Mouse (Mus musculus): ENCODE results near the gene Bst1. TPM values are rescaled to one million over a fixed set of nuclear protein-coding genes. Genes with fewer than 3 reads are reported as not detected.

The Bst1 gene
- polyA plus RNA-seq, 1 experiment from 2014 or later: 0.36 TPM

DNA sequence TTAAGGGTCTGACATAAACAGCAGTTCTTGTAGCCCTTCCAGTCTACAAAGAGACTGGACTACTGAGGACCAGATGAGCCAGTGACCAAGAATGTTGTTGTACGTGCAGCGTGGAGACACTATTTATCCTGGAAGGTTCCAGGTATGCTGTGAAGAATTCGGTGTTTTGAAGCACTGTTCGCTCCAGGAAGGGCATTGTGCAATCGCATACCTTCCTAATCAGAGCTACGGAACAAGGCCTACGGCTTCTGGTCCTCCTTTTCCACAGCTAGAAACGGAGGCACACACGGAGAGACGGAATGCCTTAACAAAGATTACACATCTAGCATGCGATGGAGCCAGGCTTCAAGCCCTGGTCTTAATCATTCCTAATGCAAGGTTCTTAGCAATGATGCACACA, 2.1 kb downstream of the Bst1 start:
- ATAC-seq (ENCODE audit: insufficient number of reproducible peaks, insufficient read depth, low FRiP score, low TSS enrichment): no peak
- H3K36me3 ChIP-seq: no peaks in the 10 kb centered on the region
- WGBS: 86% methylated on average over 11 of the region's 11 CpGs
- H3K9me3 ChIP-seq: no peaks in the 10 kb centered on the region
- H3K27me3 ChIP-seq: no peaks in the 10 kb centered on the region
- H3K4me1 ChIP-seq: no peaks in the 10 kb centered on the region
- no peak overlapping the region for H3K9ac ChIP-seq
- H3K27ac ChIP-seq: no peak overlapping the region
- H3K4me3 ChIP-seq: no peak overlapping the region
- H3K4me2 ChIP-seq (replicated peaks): no peak overlapping the region

DNA sequence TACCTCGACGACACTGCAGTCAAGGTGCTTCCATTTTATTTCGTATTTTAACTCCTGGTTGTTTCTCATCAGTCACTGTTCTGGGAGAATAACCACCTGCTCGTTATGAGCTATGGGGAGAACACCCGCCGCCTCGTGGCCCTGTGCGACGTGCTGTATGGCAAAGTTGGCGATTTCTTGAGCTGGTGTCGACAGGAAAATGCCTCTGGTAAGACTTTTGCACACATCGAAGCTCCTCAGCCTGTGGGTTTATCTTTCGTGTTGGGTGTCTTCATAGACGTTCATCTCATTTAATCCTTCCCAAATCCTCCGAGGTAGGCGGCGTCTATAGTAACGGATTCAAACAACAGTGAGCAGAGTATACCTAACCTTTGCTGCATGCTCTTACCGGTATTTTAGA, 2.9 kb downstream of the Bst1 start, which contains the start of gene Fbxl5:
Fbxl5 (minus strand) TSS at position 101 of the 400 bp plus-strand sequence.
- Histone ChIP-seq H3K27me3 (no peaks in the 10 kb centered on the region), H3K4me3 (no peak within 1 kb of the TSS), H3K36me3 (no peaks in the 10 kb centered on the region), H3K9ac (no peak within 1 kb of the TSS), H3K4me1 (no peaks in the 10 kb centered on the region), H3K9me3 (no peaks in the 10 kb centered on the region), H3K4me2 (replicated peaks) (no peak within 1 kb of the TSS), H3K27ac (no peak within 1 kb of the TSS)
- no peak for ATAC-seq (ENCODE audit: insufficient number of reproducible peaks, insufficient read depth, low FRiP score, low TSS enrichment)
- 85% methylated on average over 19 of the region's 19 CpGs for WGBS

GRCm38 (mm10) chr5:43822199-43822598, 3.5 kb downstream of the Bst1 start:
- Histone ChIP-seq H3K4me2 (replicated peaks) (no peak overlapping the region), H3K4me1 (no peaks in the 10 kb centered on the region), H3K27ac (no peak overlapping the region), H3K36me3 (no peaks in the 10 kb centered on the region), H3K4me3 (no peak overlapping the region), H3K27me3 (no peaks in the 10 kb centered on the region), H3K9ac (no peak overlapping the region), H3K9me3 (no peaks in the 10 kb centered on the region)
- ATAC-seq (ENCODE audit: insufficient number of reproducible peaks, insufficient read depth, low FRiP score, low TSS enrichment): no peak
- WGBS: 83% methylated on average over 8 of the region's 8 CpGs

DNA sequence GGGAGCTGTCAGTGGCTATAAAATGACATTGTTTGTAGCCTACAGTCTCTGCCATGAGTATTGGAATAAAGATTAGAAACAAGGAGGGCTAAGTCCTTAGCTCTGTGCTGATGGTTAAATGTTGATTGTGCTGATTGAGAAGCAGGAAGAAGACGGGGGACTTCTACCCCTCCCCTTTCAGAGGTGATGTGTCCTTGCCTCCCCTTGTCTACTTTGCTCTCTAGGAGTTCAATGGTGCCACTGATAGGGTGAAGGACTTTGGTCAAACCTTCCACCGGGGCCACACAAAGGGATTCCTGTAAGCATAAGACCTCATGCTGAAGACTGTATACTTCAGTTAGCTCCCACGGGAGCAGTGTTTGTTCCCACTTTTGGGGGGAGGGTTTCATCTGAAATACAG, 4.1 kb downstream of the Bst1 start:
- Histone ChIP-seq H3K27ac (no peak overlapping the region), H3K36me3 (no peaks in the 10 kb centered on the region), H3K9ac (no peak overlapping the region), H3K4me2 (replicated peaks) (no peak overlapping the region), H3K4me1 (no peaks in the 10 kb centered on the region), H3K4me3 (no peak overlapping the region), H3K27me3 (no peaks in the 10 kb centered on the region), H3K9me3 (no peaks in the 10 kb centered on the region)
- ATAC-seq (ENCODE audit: insufficient number of reproducible peaks, insufficient read depth, low FRiP score, low TSS enrichment): no peak
- 79% methylated on average over 3 of the region's 3 CpGs for WGBS

DNA sequence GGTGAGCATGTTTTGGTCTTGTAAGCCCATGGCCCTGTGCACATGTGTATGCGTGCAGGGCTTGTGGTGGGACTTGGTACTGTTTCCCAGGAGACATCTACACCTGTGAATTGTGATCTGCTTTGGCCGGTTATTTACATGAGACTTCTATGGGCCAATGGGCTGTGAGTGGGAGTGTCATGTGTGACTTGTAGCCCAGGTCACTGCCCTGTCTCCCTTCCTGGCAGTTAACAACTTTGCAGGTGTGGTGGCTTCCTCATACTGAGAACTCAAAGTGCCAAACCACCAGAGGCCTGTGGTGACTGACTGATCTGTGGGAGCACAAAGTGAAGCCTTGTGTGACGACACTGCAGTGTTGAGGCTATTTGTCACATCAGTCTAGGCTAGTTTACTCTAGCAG, 5.9 kb downstream of the Bst1 start:
- H3K27ac ChIP-seq: no peak overlapping the region
- H3K4me2 ChIP-seq (replicated peaks): no peak overlapping the region
- H3K4me3 ChIP-seq: no peak overlapping the region
- no peaks in the 10 kb centered on the region for H3K27me3 ChIP-seq
- no peaks in the 10 kb centered on the region for H3K4me1 ChIP-seq
- H3K9ac ChIP-seq: no peak overlapping the region
- ATAC-seq (ENCODE audit: insufficient number of reproducible peaks, insufficient read depth, low FRiP score, low TSS enrichment): no peak
- 88% methylated on average over 3 of the region's 3 CpGs for WGBS
- H3K9me3 ChIP-seq: no peaks in the 10 kb centered on the region
- H3K36me3 ChIP-seq: no peaks in the 10 kb centered on the region

- WGBS: 87% methylated on average over 2 of the region's 2 CpGs
- no peak for ATAC-seq (ENCODE audit: insufficient number of reproducible peaks, insufficient read depth, low FRiP score, low TSS enrichment)
- Histone ChIP-seq H3K4me2 (replicated peaks) (no peak overlapping the region), H3K27me3 (no peaks in the 10 kb centered on the region), H3K9me3 (no peaks in the 10 kb centered on the region), H3K36me3 (no peaks in the 10 kb centered on the region), H3K4me1 (no peaks in the 10 kb centered on the region), H3K4me3 (no peak overlapping the region), H3K27ac (no peak overlapping the region), H3K9ac (no peak overlapping the region)
Measured at GRCm38 (mm10) chr5:43826883-43827282, 8.2 kb downstream of the Bst1 start.

- H3K36me3 ChIP-seq: no peaks in the 10 kb centered on the region
- no peaks in the 10 kb centered on the region for H3K9me3 ChIP-seq
- H3K4me1 ChIP-seq: no peaks in the 10 kb centered on the region
- no peak for ATAC-seq (ENCODE audit: insufficient number of reproducible peaks, insufficient read depth, low FRiP score, low TSS enrichment)
- no peak overlapping the region for H3K4me3 ChIP-seq
- H3K27ac ChIP-seq: no peak overlapping the region
- 67% methylated on average over 9 of the region's 9 CpGs for WGBS
- H3K4me2 ChIP-seq (replicated peaks): no peak overlapping the region
- no peak overlapping the region for H3K9ac ChIP-seq
- no peaks in the 10 kb centered on the region for H3K27me3 ChIP-seq
Measured at GRCm38 (mm10) chr5:43827366-43827765, 8.7 kb downstream of the Bst1 start.

DNA sequence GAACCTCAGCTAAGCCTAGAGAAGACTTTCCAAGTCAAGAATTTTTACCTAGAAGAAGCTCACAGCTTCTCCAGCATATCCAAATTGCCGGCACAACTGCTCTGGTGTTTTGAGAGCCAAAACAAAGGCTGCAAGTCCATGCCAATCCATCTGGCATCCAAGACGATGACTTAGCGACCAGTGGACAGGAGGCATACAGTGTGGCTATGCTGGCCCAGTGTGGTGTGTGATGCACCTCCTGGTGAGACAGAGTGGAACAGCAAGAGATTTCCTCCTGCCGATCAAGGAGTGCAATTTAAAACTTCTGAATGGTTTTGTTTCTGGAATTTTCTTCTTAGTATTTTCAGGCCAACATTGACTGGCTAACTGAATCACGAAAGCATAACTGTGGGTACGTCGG, 17.9 kb downstream of the Bst1 start:
- Histone ChIP-seq H3K27ac (no peak overlapping the region), H3K4me3 (no peak overlapping the region), H3K4me2 (replicated peaks) (no peak overlapping the region), H3K27me3 (no peaks in the 10 kb centered on the region), H3K9me3 (no peaks in the 10 kb centered on the region), H3K4me1 (no peaks in the 10 kb centered on the region), H3K36me3 (no peaks in the 10 kb centered on the region), H3K9ac (no peak overlapping the region)
- WGBS: 95% methylated on average over 7 of the region's 7 CpGs
- ATAC-seq (ENCODE audit: insufficient number of reproducible peaks, insufficient read depth, low FRiP score, low TSS enrichment): no peak

DNA sequence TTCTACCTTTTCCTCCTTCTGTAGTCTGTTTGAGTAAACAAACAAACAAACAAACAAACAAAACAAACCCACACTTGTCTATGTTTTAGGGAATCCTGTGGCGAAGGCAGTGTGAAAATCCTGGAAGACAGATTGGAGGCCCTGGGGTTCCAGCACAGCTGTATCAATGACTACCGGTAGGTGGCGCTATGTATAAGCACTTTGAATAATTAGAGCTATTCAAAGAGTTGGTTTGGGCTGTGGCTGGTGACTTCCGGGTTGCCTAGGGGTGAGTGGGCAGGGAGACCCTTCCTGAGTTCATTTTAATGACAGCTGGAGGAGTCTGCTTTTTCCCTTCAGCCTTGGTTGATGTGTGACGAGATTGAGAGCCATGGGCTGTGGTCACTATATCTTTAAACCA, 18.7 kb downstream of the Bst1 start:
- Histone ChIP-seq H3K4me1 (no peaks in the 10 kb centered on the region), H3K4me3 (no peak overlapping the region), H3K27me3 (no peaks in the 10 kb centered on the region), H3K9ac (no peak overlapping the region), H3K36me3 (no peaks in the 10 kb centered on the region), H3K9me3 (no peaks in the 10 kb centered on the region), H3K27ac (no peak overlapping the region), H3K4me2 (replicated peaks) (no peak overlapping the region)
- no peak for ATAC-seq (ENCODE audit: insufficient number of reproducible peaks, insufficient read depth, low FRiP score, low TSS enrichment)
- 50% methylated on average over 5 of the region's 5 CpGs for WGBS

- Histone ChIP-seq H3K4me1 (0 out of 2 replicates have a peak, but pooled peaks cover 5% of the 10 kb centered on the region), H3K27me3 (no peaks in the 10 kb centered on the region), H3K4me3 (no peak overlapping the region), H3K4me2 (replicated peaks) (no peak overlapping the region), H3K36me3 (no peaks in the 10 kb centered on the region), H3K9me3 (peaks cover 5% of the 10 kb centered on the region; the same call in 1 of the 2 replicates), H3K9ac (no peak overlapping the region), H3K27ac (no peak overlapping the region)
- ATAC-seq (ENCODE audit: insufficient number of reproducible peaks, insufficient read depth, low FRiP score, low TSS enrichment): no peak
- WGBS: 51% methylated on average over 11 of the region's 11 CpGs
Measured at GRCm38 (mm10) chr5:43841144-43842010, 22.7 kb downstream of the Bst1 start.

DNA sequence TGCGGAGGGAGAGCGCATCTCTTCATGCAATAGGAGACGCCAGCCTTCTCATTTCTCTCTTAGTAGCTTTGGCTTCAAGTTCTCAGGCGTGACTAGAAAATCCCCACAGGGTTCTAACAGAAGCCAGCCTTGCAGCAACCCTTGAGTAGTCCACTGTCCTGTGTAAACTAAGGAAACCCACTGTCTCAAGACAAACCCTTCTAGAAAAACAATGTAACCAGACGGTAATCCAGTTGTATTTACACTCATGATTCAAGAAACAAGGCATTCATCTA, 23.3 kb downstream of the Bst1 start:
- Histone ChIP-seq H3K27me3 (no peaks in the 10 kb centered on the region), H3K9ac (no peak overlapping the region), H3K27ac (no peak overlapping the region), H3K36me3 (no peaks in the 10 kb centered on the region), H3K4me3 (no peak overlapping the region), H3K4me2 (replicated peaks) (no peak overlapping the region), H3K4me1 (0 out of 2 replicates have a peak, but pooled peaks cover 7% of the 10 kb centered on the region), H3K9me3 (peaks cover 5% of the 10 kb centered on the region; the same call in 1 of the 2 replicates)
- WGBS: 76% methylated on average over 5 of the region's 5 CpGs
- ATAC-seq (ENCODE audit: insufficient number of reproducible peaks, insufficient read depth, low FRiP score, low TSS enrichment): no peak

DNA sequence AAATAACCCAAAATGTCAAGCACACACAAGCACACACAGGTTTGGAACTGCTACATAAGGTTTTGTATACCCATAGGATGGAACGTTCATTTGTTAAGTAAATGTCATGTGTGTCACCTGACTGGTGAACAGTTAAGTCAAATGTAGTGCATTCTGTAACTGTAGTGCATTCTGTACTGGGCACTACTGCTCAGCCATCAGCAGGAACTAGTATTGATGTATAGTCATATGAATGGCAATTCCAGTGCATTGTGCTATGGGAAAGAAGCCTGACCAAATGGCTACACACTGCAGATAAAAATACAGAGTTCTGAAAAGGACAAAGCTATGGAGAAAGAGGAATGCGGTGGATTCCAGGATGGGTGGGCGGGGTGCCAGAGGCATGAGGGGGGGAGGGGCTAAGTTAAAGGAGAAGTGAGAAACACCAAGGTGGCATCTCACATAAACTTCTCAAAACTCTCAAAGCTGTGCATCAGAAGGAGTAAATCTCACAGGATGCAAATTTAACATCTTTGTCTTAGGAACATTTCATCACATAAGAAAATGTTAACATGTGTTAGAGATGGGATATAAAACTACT, 24.0 kb downstream of the Bst1 start:
- Histone ChIP-seq H3K27me3 (no peaks in the 10 kb centered on the region), H3K4me3 (no peak overlapping the region), H3K36me3 (no peaks in the 10 kb centered on the region), H3K4me2 (replicated peaks) (no peak overlapping the region), H3K9ac (no peak overlapping the region), H3K9me3 (peaks cover 5% of the 10 kb centered on the region; the same call in 1 of the 2 replicates), H3K4me1 (0 out of 2 replicates have a peak, but pooled peaks cover 7% of the 10 kb centered on the region), H3K27ac (no peak overlapping the region)
- 73% methylated on average over 3 of the region's 3 CpGs for WGBS
- ATAC-seq (ENCODE audit: insufficient number of reproducible peaks, insufficient read depth, low FRiP score, low TSS enrichment): no peak
